Mouse (Mus musculus) liver, adult 2 months (tissue): ENCODE data around the gene Morc2a. TPM values are rescaled to one million over a fixed set of nuclear protein-coding genes. Genes with fewer than 3 reads are reported as not detected.

Experiments
- DNase-seq: peaks from one replicate; pipeline ENCODE4 v3.0.0-alpha.2; 2011; ENCODE audit warnings: low read depth, low spot score; ENCODE audit errors: extremely low read depth
- H3K27ac ChIP-seq: fragments of 200-500 bp; replicated peaks from 2 replicates; pipeline ENCODE4 v1.5.1; 2012; ENCODE audit warnings: low read depth, mild to moderate bottlenecking, control low read depth, inconsistent platforms, low read length; ENCODE audit not compliant: insufficient read depth
- H3K27me3 ChIP-seq: fragments of 200-500 bp; 2 replicates; pipeline ENCODE4 v1.6.1; 2012; ENCODE audit warnings: mild to moderate bottlenecking, moderate library complexity, low read length, inconsistent platforms; ENCODE audit not compliant: control insufficient read depth, insufficient read depth
- H3K36me3 ChIP-seq: fragments of 200-500 bp; 2 replicates; pipeline ENCODE4 v1.6.1; 2012; ENCODE audit warnings: low read length, inconsistent platforms; ENCODE audit not compliant: control insufficient read depth, insufficient read depth
- H3K4me1 ChIP-seq: fragments of 200-500 bp; 2 replicates; pipeline ENCODE4 v1.6.1; 2011; ENCODE audit warnings: low read length; ENCODE audit not compliant: control insufficient read depth, insufficient read depth
- H3K4me3 ChIP-seq: fragments of 200-500 bp; 2 replicates; pipeline ENCODE4 v1.5.1; 2011; ENCODE audit warnings: low read depth, mild to moderate bottlenecking, control low read depth, low read length, moderate library complexity; ENCODE audit not compliant: insufficient read depth
- H3K79me2 ChIP-seq: fragments of 200-500 bp; 2 replicates; pipeline ENCODE4 v1.6.1; 2012; ENCODE audit warnings: inconsistent platforms, mild to moderate bottlenecking, low read length, moderate library complexity; ENCODE audit not compliant: control insufficient read depth, insufficient read depth
- H3K9ac ChIP-seq: fragments of 200-500 bp; 2 replicates; pipeline ENCODE4 v1.6.1; 2012; ENCODE audit warnings: low read depth, mild to moderate bottlenecking, control low read depth, inconsistent platforms, low read length
- CTCF ChIP-seq: fragments of 200-500 bp; IDR thresholded peaks from 2 replicates; pipeline ENCODE4 v1.5.1; 2011; ENCODE audit warnings: low read depth, low read length, control low read depth
- POLR2A ChIP-seq: fragments of 200-500 bp; IDR thresholded peaks from 2 replicates; pipeline ENCODE4 v1.6.1; 2011; ENCODE audit warnings: low read length, control low read depth; ENCODE audit not compliant: insufficient read depth; ENCODE audit errors: extremely low read depth
- WGBS: fragments of 180-500 bp; shearing (Covaris S2); methylation state at CpG from one replicate; pipeline ENCODE4 v1.1.7; 2018; 5-methylcytosine and 5-hydroxymethylcytosine counted together
- polyA plus RNA-seq: library from polyadenylated mRNA; depleted of rRNA; stranded (reverse); fragments of >200 nt; gene quantifications from 2 replicates; pipeline ENCODE4 v1.2.3, GENCODE M21; 2012; rRNA removed
- total RNA-seq: library from RNA; depleted of rRNA; stranded (reverse); fragments of >200 nt; gene quantifications from 2 replicates; pipeline ENCODE4 v1.2.3, GENCODE M21; 2014; rRNA removed

The Morc2a gene
- total and polyA plus RNA-seq, 2 experiments, result 5.0 to 8.2 TPM

GRCm38 (mm10) chr11:3731469-3731868 lies 82.5 kb downstream of the Morc2a start:
- TF ChIP-seq CTCF, result no peak
- TF ChIP-seq POLR2A, result no peak
- no peaks in the 10 kb centered on the region for H3K27me3 ChIP-seq
- no peaks in the 10 kb centered on the region for H3K4me1 ChIP-seq
- H3K36me3 ChIP-seq, result no peaks in the 10 kb centered on the region
- H3K9ac ChIP-seq, result no peak overlapping the region
- 86% methylated on average over 4 of the region's 4 CpGs for WGBS
- H3K79me2 ChIP-seq, result no peaks in the 10 kb centered on the region
- H3K27ac ChIP-seq, result no peak overlapping the region
- DNase-seq, result no peak
- no peak overlapping the region for H3K4me3 ChIP-seq

GRCm38 (mm10) chr11:3733933-3734636 lies 85.1 kb downstream of the Morc2a start:
- 80% methylated on average over 14 of the region's 14 CpGs for WGBS
- H3K4me1 ChIP-seq, result no peaks in the 10 kb centered on the region
- H3K27me3 ChIP-seq, result no peaks in the 10 kb centered on the region
- H3K36me3 ChIP-seq, result no peaks in the 10 kb centered on the region
- no peak overlapping the region for H3K27ac ChIP-seq
- H3K79me2 ChIP-seq, result no peaks in the 10 kb centered on the region
- DNase-seq, result no peak
- H3K4me3 ChIP-seq, result no peak overlapping the region
- TF ChIP-seq POLR2A (no peak), CTCF (no peak)
- no peak overlapping the region for H3K9ac ChIP-seq

DNA sequence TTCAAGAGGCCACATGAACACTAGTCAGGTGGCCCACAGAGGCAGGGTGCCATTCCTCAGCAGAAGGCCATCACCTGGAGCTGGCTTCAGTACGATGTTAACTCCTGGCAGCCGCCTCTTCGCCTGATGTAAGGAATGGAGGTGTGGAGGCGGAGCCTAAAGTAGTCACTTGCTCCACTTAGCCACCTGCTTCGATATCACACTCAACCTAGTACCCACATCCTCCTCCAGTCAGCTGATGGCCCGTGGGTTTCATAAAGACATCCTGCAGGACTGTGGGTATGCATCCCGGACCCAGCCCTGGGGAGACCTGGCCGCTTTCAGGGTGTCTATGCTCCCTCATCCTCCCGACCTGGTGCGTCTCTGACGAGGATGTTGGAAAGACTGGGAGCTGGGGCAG lies 86.7 kb downstream of the Morc2a start:
- DNase-seq, result no peak
- TF ChIP-seq POLR2A (no peak), CTCF (no peak)
- WGBS, result 76% methylated on average over 11 of the region's 11 CpGs

GRCm38 (mm10) chr11:3738778-3739177 lies 89.8 kb downstream of the Morc2a start:
- Histone ChIP-seq H3K36me3 (no peaks in the 10 kb centered on the region), H3K27me3 (no peaks in the 10 kb centered on the region; the same call in 1 of the 2 replicates), H3K9ac (no peak overlapping the region), H3K4me1 (no peaks in the 10 kb centered on the region), H3K79me2 (no peaks in the 10 kb centered on the region), H3K4me3 (no peak overlapping the region), H3K27ac (no peak overlapping the region)
- no peak for DNase-seq
- TF ChIP-seq POLR2A (no peak), CTCF (no peak)
- 90% methylated on average over 2 of the region's 2 CpGs for WGBS

More for the DNA sequence above, 86.7 kb downstream of the Morc2a start:
- Histone ChIP-seq H3K27me3 (no peaks in the 10 kb centered on the region), H3K4me3 (no peak overlapping the region), H3K27ac (no peak overlapping the region), H3K79me2 (no peaks in the 10 kb centered on the region), H3K36me3 (no peaks in the 10 kb centered on the region), H3K4me1 (no peaks in the 10 kb centered on the region), H3K9ac (no peak overlapping the region)

Other genes with a start within 250 kb of the Morc2a start
- 7.2 TPM in 2 replicates for gene Limk2, start 240.0 kb upstream of the Morc2a start, total RNA-seq
- 6.1 and 9.1 TPM in 2 replicates for gene Limk2, start 240.0 kb upstream of the Morc2a start, polyA plus RNA-seq
- 11.2 and 14.8 TPM in 2 replicates for gene Rnf185, start 196.8 kb upstream of the Morc2a start, total RNA-seq
- gene Rnf185, start 196.8 kb upstream of the Morc2a start, polyA plus RNA-seq, result 28.7 and 33.3 TPM in 2 replicates
- gene Pla2g3, start 160.9 kb upstream of the Morc2a start, total RNA-seq, result not detected in 2 replicates
- gene Pla2g3, start 160.9 kb upstream of the Morc2a start, polyA plus RNA-seq, result 0.06 TPM in 1 of 2 replicates, not detected in the other
- gene Inpp5j, start 144.4 kb upstream of the Morc2a start, total RNA-seq, result not detected in 2 replicates
- gene Inpp5j, start 144.4 kb upstream of the Morc2a start, polyA plus RNA-seq, result 0.05 and 0.07 TPM in 2 replicates
- 2.4 and 2.6 TPM in 2 replicates for gene Selenom, start 134.5 kb upstream of the Morc2a start, total RNA-seq
- 6.3 and 6.7 TPM in 2 replicates for gene Selenom, start 134.5 kb upstream of the Morc2a start, polyA plus RNA-seq
- 2.2 and 4.4 TPM in 2 replicates for gene Smtn, start 108.6 kb upstream of the Morc2a start, total RNA-seq
- gene Smtn, start 108.6 kb upstream of the Morc2a start, polyA plus RNA-seq, result 2.8 and 2.9 TPM in 2 replicates
- gene Osbp2, start 214.7 kb downstream of the Morc2a start, total RNA-seq, result 1.1 and 1.4 TPM in 2 replicates
- 0.70 and 0.72 TPM in 2 replicates for gene Osbp2, start 214.7 kb downstream of the Morc2a start, polyA plus RNA-seq
- gene 4921536K21Rik, start 245.9 kb downstream of the Morc2a start, total RNA-seq, result not detected in 2 replicates
- gene 4921536K21Rik, start 245.9 kb downstream of the Morc2a start, polyA plus RNA-seq, result not detected in 2 replicates
- under 0.01 and 0.07 TPM in 2 replicates for gene Dusp18, start 246.0 kb downstream of the Morc2a start, total RNA-seq
- 0.05 TPM in 2 replicates for gene Dusp18, start 246.0 kb downstream of the Morc2a start, polyA plus RNA-seq